Mouse (Mus musculus): ENCODE measurements at regions not wholly inside any gene's neighbourhood (a gene's known extent, or its start where the extent isn't known, plus 50 kb on each side); places are given as distances from the start of the nearest gene placed in this dataset.

DNA sequence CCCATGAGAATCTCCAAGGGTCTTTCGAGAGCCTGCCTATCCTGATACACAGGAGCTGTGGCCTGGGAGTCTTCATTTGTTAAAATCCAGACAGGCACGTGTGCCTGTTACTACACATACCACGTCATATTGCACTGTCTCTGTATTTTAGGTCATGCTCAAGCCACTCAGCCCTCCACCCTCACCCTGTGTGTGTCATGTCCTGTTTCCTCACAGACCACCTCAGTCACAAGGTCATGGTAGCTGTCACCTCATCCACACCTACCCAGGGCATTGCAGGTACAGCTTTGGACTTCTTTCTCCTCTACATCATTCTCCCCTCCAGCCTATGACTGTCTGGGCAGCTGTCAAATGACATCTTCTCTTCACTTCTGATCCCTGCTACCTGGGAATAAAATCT is 320.9 kb upstream of the Runx1 start:
- no peaks in the 10 kb centered on the region for H3K27me3 ChIP-seq (ENCODE audit: control insufficient read depth, insufficient read depth, low read length)
- WGBS = 81% methylated on average over 3 of the region's 3 CpGs
- no peak overlapping the region for H3K9ac ChIP-seq (ENCODE audit: low read depth, low read length)
- no peak overlapping the region for H3K4me3 ChIP-seq (ENCODE audit: low read length)
- H3K4me1 ChIP-seq (ENCODE audit: control insufficient read depth, insufficient read depth, low read length) = no peaks in the 10 kb centered on the region
- H3K9me3 ChIP-seq (ENCODE audit: control insufficient read depth, low read length) = no peaks in the 10 kb centered on the region
- no peaks in the 10 kb centered on the region for H3K36me3 ChIP-seq (ENCODE audit: control insufficient read depth, insufficient read depth, low read length)
- no peak for ATAC-seq (ENCODE audit: low FRiP score, low TSS enrichment)
- no peak overlapping the region for H3K27ac ChIP-seq (ENCODE audit: low read depth, low read length)
- no peak overlapping the region for H3K4me2 ChIP-seq (replicated peaks; ENCODE audit: low read depth, low read length)

DNA sequence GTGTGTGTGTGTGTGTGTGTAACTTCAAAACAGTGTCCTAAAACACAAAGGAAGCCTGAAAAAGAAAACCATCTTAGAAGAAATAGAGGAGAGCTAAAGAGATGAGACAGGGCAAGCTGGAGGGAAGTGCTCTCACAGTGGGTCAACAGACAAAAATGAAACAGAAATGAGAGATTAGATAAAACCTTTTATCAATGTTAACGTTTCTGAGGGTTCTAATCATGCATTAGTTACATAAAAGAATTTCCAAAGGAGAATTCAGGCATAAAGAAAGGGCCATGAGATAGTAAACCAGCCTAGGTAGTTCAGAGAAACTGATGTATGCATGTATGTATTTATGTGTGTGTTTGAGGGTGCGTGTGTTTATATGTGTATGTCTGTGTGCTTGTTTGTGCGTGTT is 319.7 kb upstream of the Runx1 start:
- no peaks in the 10 kb centered on the region for H3K27me3 ChIP-seq (ENCODE audit: control insufficient read depth, insufficient read depth, low read length)
- H3K27ac ChIP-seq (ENCODE audit: low read depth, low read length) = no peak overlapping the region
- H3K4me2 ChIP-seq (replicated peaks; ENCODE audit: low read depth, low read length) = no peak overlapping the region
- no peaks in the 10 kb centered on the region for H3K4me1 ChIP-seq (ENCODE audit: control insufficient read depth, insufficient read depth, low read length)
- WGBS = 75% methylated on average over 3 of the region's 3 CpGs
- H3K4me3 ChIP-seq (ENCODE audit: low read length) = no peak overlapping the region
- no peaks in the 10 kb centered on the region for H3K9me3 ChIP-seq (ENCODE audit: control insufficient read depth, low read length)
- no peak for ATAC-seq (ENCODE audit: low FRiP score, low TSS enrichment)
- no peaks in the 10 kb centered on the region for H3K36me3 ChIP-seq (ENCODE audit: control insufficient read depth, insufficient read depth, low read length)
- no peak overlapping the region for H3K9ac ChIP-seq (ENCODE audit: low read depth, low read length)

DNA sequence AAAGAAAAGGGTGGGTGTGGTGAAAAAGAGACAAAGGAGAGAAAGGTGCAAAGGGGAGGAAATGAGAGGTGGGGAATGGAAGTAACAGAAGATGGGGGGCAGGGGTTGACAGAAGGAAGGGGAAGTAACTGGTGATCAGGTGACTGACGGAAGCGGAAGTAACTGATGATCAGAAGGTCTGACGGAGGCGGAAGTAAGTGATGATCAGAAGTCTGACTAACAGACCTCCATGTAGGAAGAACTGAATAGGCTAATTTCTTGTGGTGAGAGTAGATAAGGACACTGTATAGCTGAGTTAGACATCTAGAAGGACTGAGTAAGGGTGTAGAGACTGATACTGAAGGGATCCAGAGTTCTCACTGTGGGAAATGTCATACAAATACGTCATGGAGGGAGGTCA is 318.1 kb upstream of the Runx1 start:
- Histone ChIP-seq H3K4me1 (ENCODE audit: control insufficient read depth, insufficient read depth, low read length) (no peaks in the 10 kb centered on the region), H3K27me3 (ENCODE audit: control insufficient read depth, insufficient read depth, low read length) (no peaks in the 10 kb centered on the region), H3K4me3 (ENCODE audit: low read length) (no peak overlapping the region), H3K27ac (ENCODE audit: low read depth, low read length) (no peak overlapping the region), H3K36me3 (ENCODE audit: control insufficient read depth, insufficient read depth, low read length) (no peaks in the 10 kb centered on the region), H3K4me2 (replicated peaks; ENCODE audit: low read depth, low read length) (no peak overlapping the region), H3K9ac (ENCODE audit: low read depth, low read length) (no peak overlapping the region), H3K9me3 (ENCODE audit: control insufficient read depth, low read length) (no peaks in the 10 kb centered on the region)
- no peak for ATAC-seq (ENCODE audit: low FRiP score, low TSS enrichment)
- WGBS = 89% methylated on average over 5 of the region's 5 CpGs

DNA sequence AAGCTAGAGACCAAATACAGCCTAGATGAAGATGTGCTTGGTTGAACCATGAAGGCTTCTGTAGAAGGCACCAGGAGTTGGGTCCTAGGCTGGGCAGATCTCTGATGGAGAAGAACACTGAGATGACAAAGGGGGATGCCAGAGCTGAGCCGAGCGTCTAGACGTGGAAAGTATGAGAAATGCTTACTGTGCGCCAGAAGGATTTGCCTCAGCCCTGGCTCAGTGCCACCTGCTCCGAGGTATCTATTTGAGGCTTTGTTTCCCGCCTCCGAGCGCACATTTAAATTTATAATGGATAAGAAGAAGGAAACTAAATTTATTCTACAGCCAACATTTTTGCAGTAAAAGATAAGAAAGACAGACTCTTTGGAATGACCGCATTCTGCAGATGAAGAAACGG is 317.2 kb upstream of the Runx1 start:
- Histone ChIP-seq H3K4me1 (ENCODE audit: control insufficient read depth, insufficient read depth, low read length) (no peaks in the 10 kb centered on the region), H3K9me3 (ENCODE audit: control insufficient read depth, low read length) (no peaks in the 10 kb centered on the region), H3K4me3 (ENCODE audit: low read length) (no peak overlapping the region), H3K36me3 (ENCODE audit: control insufficient read depth, insufficient read depth, low read length) (no peaks in the 10 kb centered on the region), H3K4me2 (replicated peaks; ENCODE audit: low read depth, low read length) (no peak overlapping the region), H3K9ac (ENCODE audit: low read depth, low read length) (no peak overlapping the region), H3K27ac (ENCODE audit: low read depth, low read length) (no peak overlapping the region), H3K27me3 (ENCODE audit: control insufficient read depth, insufficient read depth, low read length) (peaks cover under 1% of the 10 kb centered on the region; the same call in 1 of the 2 replicates)
- WGBS = 91% methylated on average over 10 of the region's 10 CpGs
- ATAC-seq (ENCODE audit: low FRiP score, low TSS enrichment) = no peak

DNA sequence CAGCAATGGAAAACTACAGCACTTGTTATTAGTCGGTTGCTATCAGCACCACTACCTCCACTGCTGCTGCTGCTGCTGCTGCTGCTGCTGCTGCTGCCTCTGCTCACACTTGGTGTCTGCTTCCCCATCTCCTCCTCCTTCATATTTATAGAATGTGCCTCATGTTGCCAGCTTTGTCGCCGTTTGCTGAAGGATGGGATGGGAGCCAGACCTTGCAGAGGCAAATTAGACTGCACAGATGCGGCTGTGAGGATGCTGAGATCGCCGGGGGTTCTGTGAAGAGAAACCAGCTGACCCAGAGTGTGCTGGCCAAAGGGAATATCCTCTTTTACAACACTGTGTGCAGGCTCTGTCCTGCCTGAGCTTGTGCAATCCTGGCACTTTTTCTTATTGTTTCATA is 316.0 kb upstream of the Runx1 start:
- Histone ChIP-seq H3K36me3 (ENCODE audit: control insufficient read depth, insufficient read depth, low read length) (no peaks in the 10 kb centered on the region), H3K9ac (ENCODE audit: low read depth, low read length) (no peak overlapping the region), H3K4me2 (replicated peaks; ENCODE audit: low read depth, low read length) (no peak overlapping the region), H3K4me1 (ENCODE audit: control insufficient read depth, insufficient read depth, low read length) (no peaks in the 10 kb centered on the region), H3K4me3 (ENCODE audit: low read length) (no peak overlapping the region), H3K9me3 (ENCODE audit: control insufficient read depth, low read length) (no peaks in the 10 kb centered on the region), H3K27me3 (ENCODE audit: control insufficient read depth, insufficient read depth, low read length) (peaks cover 5% of the 10 kb centered on the region; the same call in 1 of the 2 replicates), H3K27ac (ENCODE audit: low read depth, low read length) (no peak overlapping the region)
- 84% methylated on average over 6 of the region's 6 CpGs for WGBS
- ATAC-seq (ENCODE audit: low FRiP score, low TSS enrichment) = no peak

DNA sequence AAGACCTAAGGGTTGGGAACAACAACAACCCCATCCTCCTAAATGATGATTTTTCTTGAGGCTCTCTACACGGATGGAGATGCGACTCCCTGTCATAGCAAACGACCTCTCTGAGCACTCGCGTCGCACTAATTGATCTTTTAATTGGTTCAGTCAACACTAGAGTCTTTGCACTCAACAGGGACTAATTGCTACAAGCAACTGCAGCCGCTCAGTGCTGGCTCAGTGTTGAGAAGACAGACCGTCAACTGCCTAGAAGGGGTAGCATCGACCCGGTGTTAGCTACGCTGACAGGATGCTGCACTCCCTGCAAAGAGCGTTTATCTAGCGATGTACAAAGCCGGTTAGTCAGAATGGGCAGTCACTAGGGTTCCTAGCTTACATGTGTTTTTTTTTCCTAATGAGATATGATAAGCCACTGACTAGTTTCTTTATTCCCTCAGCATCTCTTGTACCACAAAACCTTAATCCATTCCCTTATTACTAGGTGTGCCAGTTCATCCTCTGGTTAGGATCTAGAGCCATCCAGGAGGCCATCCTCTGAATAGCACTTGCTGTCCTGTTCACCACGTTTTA is 314.7 kb upstream of the Runx1 start:
- Histone ChIP-seq H3K4me1 (ENCODE audit: control insufficient read depth, insufficient read depth, low read length) (no peaks in the 10 kb centered on the region), H3K36me3 (ENCODE audit: control insufficient read depth, insufficient read depth, low read length) (no peaks in the 10 kb centered on the region), H3K27ac (ENCODE audit: low read depth, low read length) (no peak overlapping the region), H3K4me3 (ENCODE audit: low read length) (no peak overlapping the region), H3K4me2 (replicated peaks; ENCODE audit: low read depth, low read length) (no peak overlapping the region), H3K9me3 (ENCODE audit: control insufficient read depth, low read length) (no peaks in the 10 kb centered on the region), H3K27me3 (ENCODE audit: control insufficient read depth, insufficient read depth, low read length) (peaks cover 5% of the 10 kb centered on the region; the same call in 1 of the 2 replicates), H3K9ac (ENCODE audit: low read depth, low read length) (no peak overlapping the region)
- WGBS = 59% methylated on average over 15 of the region's 15 CpGs
- no peak for ATAC-seq (ENCODE audit: low FRiP score, low TSS enrichment)

DNA sequence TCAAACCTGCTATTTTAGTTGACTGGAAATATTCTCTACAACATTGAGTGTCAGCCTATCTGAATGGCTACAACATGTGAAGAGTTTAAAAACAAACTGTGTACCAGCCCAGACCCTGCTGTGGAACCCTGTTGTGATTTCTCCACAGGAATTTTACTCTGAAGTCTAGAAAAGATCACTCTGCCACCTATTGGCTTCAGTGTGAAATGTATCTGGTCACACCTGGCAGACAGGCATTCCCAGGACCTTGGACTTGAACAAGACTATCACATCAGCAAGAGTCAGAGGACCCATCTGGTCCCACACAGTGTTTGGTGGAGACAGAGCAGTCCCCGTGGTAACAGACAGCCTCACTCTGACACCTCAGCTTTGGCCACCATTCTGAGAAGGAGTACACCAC is 311.3 kb upstream of the Runx1 start:
- no peaks in the 10 kb centered on the region for H3K9me3 ChIP-seq (ENCODE audit: control insufficient read depth, low read length)
- no peak overlapping the region for H3K4me3 ChIP-seq (ENCODE audit: low read length)
- no peaks in the 10 kb centered on the region for H3K4me1 ChIP-seq (ENCODE audit: control insufficient read depth, insufficient read depth, low read length)
- no peak overlapping the region for H3K27ac ChIP-seq (ENCODE audit: low read depth, low read length)
- 46% methylated on average over 1 of the region's 1 CpGs for WGBS
- H3K27me3 ChIP-seq (ENCODE audit: control insufficient read depth, insufficient read depth, low read length) = peaks cover 5% of the 10 kb centered on the region; the same call in 1 of the 2 replicates
- H3K36me3 ChIP-seq (ENCODE audit: control insufficient read depth, insufficient read depth, low read length) = no peaks in the 10 kb centered on the region
- H3K4me2 ChIP-seq (replicated peaks; ENCODE audit: low read depth, low read length) = no peak overlapping the region
- no peak overlapping the region for H3K9ac ChIP-seq (ENCODE audit: low read depth, low read length)
- ATAC-seq (ENCODE audit: low FRiP score, low TSS enrichment) = no peak

DNA sequence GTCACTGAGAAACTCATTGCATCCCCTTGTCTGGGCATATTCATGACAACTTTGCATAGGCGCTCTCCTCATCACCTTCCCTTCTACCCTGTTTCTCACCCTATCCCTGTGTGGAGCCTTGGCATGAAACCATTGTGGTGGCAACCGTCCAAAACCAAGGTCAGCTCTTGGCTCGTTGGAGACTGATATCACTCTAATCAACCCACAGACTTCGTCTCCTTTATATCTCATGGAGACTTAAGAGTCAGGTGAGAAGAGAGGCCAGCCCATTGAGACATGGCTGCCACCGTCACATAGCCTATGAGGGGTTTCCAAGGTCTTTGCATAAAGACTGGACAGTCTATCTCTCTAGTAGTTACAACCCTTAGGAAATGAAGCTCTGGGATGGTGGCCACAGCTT is 305.5 kb upstream of the Runx1 start:
- Histone ChIP-seq H3K4me2 (replicated peaks; ENCODE audit: low read depth, low read length) (no peak overlapping the region), H3K9me3 (ENCODE audit: control insufficient read depth, low read length) (no peaks in the 10 kb centered on the region), H3K27ac (ENCODE audit: low read depth, low read length) (no peak overlapping the region), H3K36me3 (ENCODE audit: control insufficient read depth, insufficient read depth, low read length) (no peaks in the 10 kb centered on the region), H3K27me3 (ENCODE audit: control insufficient read depth, insufficient read depth, low read length) (no peaks in the 10 kb centered on the region), H3K4me3 (ENCODE audit: low read length) (no peak overlapping the region), H3K4me1 (ENCODE audit: control insufficient read depth, insufficient read depth, low read length) (0 out of 2 replicates have a peak, but pooled peaks cover 6% of the 10 kb centered on the region), H3K9ac (ENCODE audit: low read depth, low read length) (no peak overlapping the region)
- no peak for ATAC-seq (ENCODE audit: low FRiP score, low TSS enrichment)
- 93% methylated on average over 5 of the region's 5 CpGs for WGBS

DNA sequence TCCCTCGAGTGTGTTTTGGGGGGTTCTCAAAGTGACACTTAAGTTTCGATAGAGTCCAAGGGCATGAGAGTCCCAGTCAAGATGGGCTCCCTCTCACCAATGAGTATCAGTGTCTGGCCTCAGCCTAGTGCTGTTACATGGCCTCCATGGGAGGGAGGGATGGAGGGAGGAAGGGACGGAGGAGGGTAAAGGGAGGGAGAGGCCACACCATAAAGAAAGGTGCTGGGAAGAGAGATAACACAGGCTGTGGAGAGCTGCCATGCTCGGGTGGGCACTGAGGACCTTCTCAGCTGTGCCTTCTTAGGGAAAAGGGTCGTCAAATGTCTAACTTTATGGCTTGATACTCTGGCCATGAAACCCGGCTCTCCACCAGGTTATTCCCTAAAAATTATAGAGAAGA is 304.7 kb upstream of the Runx1 start:
- Histone ChIP-seq H3K4me1 (ENCODE audit: control insufficient read depth, insufficient read depth, low read length) (0 out of 2 replicates have a peak, but pooled peaks cover 6% of the 10 kb centered on the region), H3K4me2 (replicated peaks; ENCODE audit: low read depth, low read length) (no peak overlapping the region), H3K9me3 (ENCODE audit: control insufficient read depth, low read length) (no peaks in the 10 kb centered on the region), H3K4me3 (ENCODE audit: low read length) (no peak overlapping the region), H3K27me3 (ENCODE audit: control insufficient read depth, insufficient read depth, low read length) (no peaks in the 10 kb centered on the region), H3K36me3 (ENCODE audit: control insufficient read depth, insufficient read depth, low read length) (no peaks in the 10 kb centered on the region), H3K27ac (ENCODE audit: low read depth, low read length) (no peak overlapping the region), H3K9ac (ENCODE audit: low read depth, low read length) (no peak overlapping the region)
- 51% methylated on average over 6 of the region's 6 CpGs for WGBS
- no peak for ATAC-seq (ENCODE audit: low FRiP score, low TSS enrichment)
